Mouse (Mus musculus) heart, adult 11 months (tissue): ENCODE results near the gene Gm21762.
"Not testable (repeated sequence)": the region's sequence is repeated elsewhere in the genome, so short reads cannot be mapped to it uniquely, and the experiment has no call there.

Experiments
- DNase-seq: peaks from one replicate; pipeline ENCODE4 v3.0.0; 2022

The Gm21762 gene

DNA sequence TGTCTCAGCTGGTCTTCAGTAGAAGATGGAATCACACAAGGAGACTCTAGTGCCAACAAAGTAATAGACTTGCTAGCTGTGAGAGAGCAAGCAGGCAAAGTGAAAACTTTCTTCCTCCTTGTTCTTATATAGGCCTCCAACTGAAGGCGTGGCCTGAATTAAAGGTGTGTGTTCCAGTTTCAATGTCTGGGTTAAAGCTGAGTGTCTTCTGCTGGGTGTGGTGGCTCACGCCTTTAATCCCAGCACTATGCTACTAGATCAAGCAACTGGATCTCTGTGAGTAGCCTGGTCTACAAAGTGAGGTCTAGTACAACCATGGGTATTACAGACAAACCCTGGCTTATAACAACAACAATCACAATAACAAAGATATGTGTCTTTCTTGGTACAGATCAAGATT lies at the start of gene Gm21762:
Gene Gm21762, minus strand, starts transcription at position 101 of the 400 bp plus-strand sequence.
- DNase-seq = not testable (repeated sequence)

- not testable (repeated sequence) for DNase-seq
These were observed 47.1 kb upstream of the Gm21762 start, which contains the start of gene AF067061 for GRCm38 (mm10) chr13:120262870-120263269. Gene AF067061, plus strand, starts transcription at chr13:120263114.

DNA sequence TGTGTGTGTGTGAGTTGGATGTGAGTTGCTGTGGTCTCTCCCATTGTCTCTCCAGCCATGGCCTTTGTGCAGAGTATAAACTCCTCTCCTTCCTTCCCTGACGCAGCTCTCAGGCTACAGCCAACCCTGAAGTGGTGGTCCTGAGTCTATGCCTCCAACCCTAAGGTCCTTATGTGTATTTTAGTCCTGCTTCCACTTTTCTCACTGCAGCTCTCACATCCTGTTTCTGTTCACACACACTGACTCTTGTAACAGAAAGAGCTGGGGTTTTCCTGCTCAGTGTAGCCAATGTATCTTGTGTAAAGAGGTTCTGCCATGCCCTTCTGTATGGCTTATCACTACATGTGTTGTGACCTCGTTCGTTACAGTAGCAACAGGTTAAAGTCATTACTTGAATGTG lies 44.0 kb upstream of the Gm21762 start:
- DNase-seq = peak; percentile 83

GRCm38 (mm10) chr13:120258817-120259658 lies 43.3 kb upstream of the Gm21762 start:
- DNase-seq = not testable (repeated sequence)

GRCm38 (mm10) chr13:120251208-120251924 lies 35.6 kb upstream of the Gm21762 start:
- not testable (repeated sequence) for DNase-seq

- DNase-seq = not testable (repeated sequence)
These were observed 23.1 kb upstream of the Gm21762 start, which contains the start of gene Gm21731 for GRCm38 (mm10) chr13:120238811-120239210. Gene Gm21731, plus strand, starts transcription at chr13:120239111.

DNA sequence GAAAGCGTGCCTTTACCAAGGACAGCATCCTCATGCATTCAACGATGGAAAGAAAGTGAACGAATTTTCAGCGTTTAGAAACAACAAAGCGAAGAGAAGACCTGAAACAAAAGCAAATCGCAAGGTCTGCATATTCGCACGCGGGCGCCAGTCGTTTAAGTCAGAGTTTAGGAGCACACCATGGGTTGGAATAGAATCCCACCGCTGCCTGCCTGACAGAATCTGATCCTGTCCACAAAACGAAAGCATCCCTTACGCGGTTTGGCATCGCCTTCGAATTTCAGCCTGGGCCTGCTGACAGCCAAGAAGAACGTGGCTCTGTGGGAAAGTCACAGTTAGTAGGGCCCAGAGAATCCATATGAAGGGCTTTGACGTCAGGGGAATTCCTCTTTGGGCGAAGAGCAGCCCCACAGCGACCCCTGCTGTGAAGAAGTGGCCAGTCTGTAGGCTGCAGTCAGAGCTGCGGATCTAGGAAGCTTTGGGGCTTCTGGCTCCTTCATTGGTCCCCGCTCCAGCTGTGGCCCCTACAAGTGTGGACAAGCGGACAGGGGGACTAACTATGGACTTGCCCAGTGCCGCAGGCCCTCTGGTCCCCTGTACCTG lies 16.8 kb upstream of the Gm21762 start:
- DNase-seq = peak; percentile 39

DNA sequence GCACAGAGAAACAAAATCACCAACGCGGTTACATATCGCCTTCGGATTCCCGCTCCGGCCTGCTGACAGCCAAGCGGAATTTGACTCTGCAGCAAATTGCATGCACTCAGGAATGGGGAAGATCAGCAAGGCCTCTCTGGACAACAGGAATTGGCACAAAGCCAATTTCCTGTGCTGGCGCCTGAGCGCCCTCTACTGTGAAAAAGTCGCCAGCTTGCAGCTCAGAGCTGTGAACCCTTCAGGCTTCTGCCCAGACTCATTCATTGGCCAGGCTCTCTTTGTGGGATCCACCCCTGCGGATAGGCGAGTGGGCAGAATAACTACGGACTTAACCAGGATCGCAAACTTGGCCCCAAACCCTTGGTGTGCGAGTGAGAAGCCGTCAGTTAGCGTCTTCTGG lies 16.1 kb upstream of the Gm21762 start:
- peak; percentile 42 for DNase-seq

GRCm38 (mm10) chr13:120223012-120223659 lies 7.4 kb upstream of the Gm21762 start:
- DNase-seq = not testable (repeated sequence)

DNA sequence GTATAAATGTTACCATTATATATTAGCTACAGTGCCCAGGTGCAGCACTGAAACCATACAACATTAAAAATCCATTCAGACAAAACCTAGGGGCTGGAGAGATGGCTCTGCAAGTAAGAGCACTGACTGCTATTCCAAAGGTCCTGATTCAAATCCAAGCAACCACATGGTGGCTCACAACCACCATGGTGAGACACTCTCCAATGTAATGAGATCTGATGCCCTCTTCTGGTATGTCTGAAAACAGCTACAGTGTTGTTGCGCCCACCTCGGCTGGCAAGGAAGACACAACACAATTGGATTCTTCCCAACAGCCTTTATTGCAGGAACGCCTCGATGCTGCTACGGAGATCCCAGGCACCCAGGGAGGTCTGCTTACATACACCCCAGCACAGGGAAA lies 5.2 kb upstream of the Gm21762 start:
- not testable (repeated sequence) for DNase-seq

DNA sequence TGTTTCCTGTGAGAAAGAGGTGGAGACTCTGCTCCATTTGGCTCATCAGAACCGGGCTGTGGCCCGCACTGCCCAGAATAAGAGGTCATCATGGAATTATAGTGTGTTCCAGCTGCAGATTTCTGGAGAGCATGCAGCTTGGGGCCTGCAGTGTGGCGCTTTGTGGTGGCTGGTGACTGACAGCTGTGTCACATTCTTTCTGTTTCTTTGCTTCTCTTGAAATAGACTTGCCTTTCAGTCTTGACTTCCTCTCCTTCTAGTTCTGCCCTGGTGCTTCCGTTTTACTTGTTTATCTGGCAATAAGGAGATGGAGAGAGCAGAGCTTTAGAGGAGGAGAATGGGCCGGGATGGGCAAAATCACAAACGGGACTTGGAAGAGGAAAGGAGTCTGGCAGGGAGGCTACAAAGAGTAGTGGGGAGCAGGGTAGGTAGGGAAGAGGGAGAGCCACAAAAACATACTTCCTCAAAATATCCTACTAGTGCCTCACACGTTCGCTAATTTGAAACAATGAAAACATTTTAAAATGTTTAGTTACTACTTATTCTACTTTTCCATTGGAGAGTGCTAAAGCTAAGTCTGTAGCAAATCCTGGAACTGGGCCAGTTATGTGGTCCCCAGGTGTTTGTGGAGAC lies 19.4 kb downstream of the Gm21762 start:
- DNase-seq = not testable (repeated sequence)

- not testable (repeated sequence) for DNase-seq
These were observed 43.6 kb downstream of the Gm21762 start, which contains the start of gene Gm21818 for GRCm38 (mm10) chr13:120172133-120172532. Gene Gm21818, plus strand, starts transcription at chr13:120172433.

DNA sequence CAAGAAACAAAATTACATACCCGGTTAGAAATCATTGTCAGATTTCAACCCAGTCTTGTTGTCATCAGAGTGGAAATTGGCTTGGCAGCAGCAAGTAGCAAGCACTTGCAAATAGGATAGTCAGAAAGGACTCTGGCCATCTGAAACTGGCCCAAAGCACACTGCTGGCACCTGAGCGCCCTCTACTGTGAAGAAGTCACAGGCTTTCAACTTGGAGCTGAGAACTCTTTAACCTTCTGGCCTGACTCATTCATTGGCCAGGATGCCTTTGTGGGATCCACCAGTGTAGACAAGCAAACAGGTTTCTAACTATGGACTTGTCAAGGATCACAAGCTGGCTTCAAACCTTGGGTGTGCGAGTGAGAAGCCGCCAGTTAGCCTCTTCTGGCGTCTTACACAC lies 47.4 kb downstream of the Gm21762 start:
- not testable (repeated sequence) for DNase-seq
